Mouse (Mus musculus) liver, adult 2 months (tissue): ENCODE measurements around the gene Isoc2b. TPM values are rescaled to one million over a fixed set of nuclear protein-coding genes. Genes with fewer than 3 reads are reported as not detected.

Experiments used
- DNase-seq: peaks from one replicate; pipeline ENCODE4 v3.0.0-alpha.2; 2011; ENCODE audit warnings: low read depth, low spot score; ENCODE audit errors: extremely low read depth
- H3K27ac ChIP-seq: fragments of 200-500 bp; replicated peaks from 2 replicates; pipeline ENCODE4 v1.5.1; 2012; ENCODE audit warnings: low read depth, mild to moderate bottlenecking, control low read depth, inconsistent platforms, low read length; ENCODE audit not compliant: insufficient read depth
- H3K27me3 ChIP-seq: fragments of 200-500 bp; 2 replicates; pipeline ENCODE4 v1.6.1; 2012; ENCODE audit warnings: mild to moderate bottlenecking, moderate library complexity, low read length, inconsistent platforms; ENCODE audit not compliant: control insufficient read depth, insufficient read depth
- H3K36me3 ChIP-seq: fragments of 200-500 bp; 2 replicates; pipeline ENCODE4 v1.6.1; 2012; ENCODE audit warnings: low read length, inconsistent platforms; ENCODE audit not compliant: control insufficient read depth, insufficient read depth
- H3K4me1 ChIP-seq: fragments of 200-500 bp; 2 replicates; pipeline ENCODE4 v1.6.1; 2011; ENCODE audit warnings: low read length; ENCODE audit not compliant: control insufficient read depth, insufficient read depth
- H3K4me3 ChIP-seq: fragments of 200-500 bp; 2 replicates; pipeline ENCODE4 v1.5.1; 2011; ENCODE audit warnings: low read depth, mild to moderate bottlenecking, control low read depth, low read length, moderate library complexity; ENCODE audit not compliant: insufficient read depth
- H3K79me2 ChIP-seq: fragments of 200-500 bp; 2 replicates; pipeline ENCODE4 v1.6.1; 2012; ENCODE audit warnings: inconsistent platforms, mild to moderate bottlenecking, low read length, moderate library complexity; ENCODE audit not compliant: control insufficient read depth, insufficient read depth
- H3K9ac ChIP-seq: fragments of 200-500 bp; 2 replicates; pipeline ENCODE4 v1.6.1; 2012; ENCODE audit warnings: low read depth, mild to moderate bottlenecking, control low read depth, inconsistent platforms, low read length
- CTCF ChIP-seq: fragments of 200-500 bp; IDR thresholded peaks from 2 replicates; pipeline ENCODE4 v1.5.1; 2011; ENCODE audit warnings: low read depth, low read length, control low read depth
- POLR2A ChIP-seq: fragments of 200-500 bp; IDR thresholded peaks from 2 replicates; pipeline ENCODE4 v1.6.1; 2011; ENCODE audit warnings: low read length, control low read depth; ENCODE audit not compliant: insufficient read depth; ENCODE audit errors: extremely low read depth
- WGBS: fragments of 180-500 bp; shearing (Covaris S2); methylation state at CpG from one replicate; pipeline ENCODE4 v1.1.7; 2018; 5-methylcytosine and 5-hydroxymethylcytosine counted together
- polyA plus RNA-seq: library from polyadenylated mRNA; depleted of rRNA; stranded (reverse); fragments of >200 nt; gene quantifications from 2 replicates; pipeline ENCODE4 v1.2.3, GENCODE M21; 2012
- total RNA-seq: library from RNA; depleted of rRNA; stranded (reverse); fragments of >200 nt; gene quantifications from 2 replicates; pipeline ENCODE4 v1.2.3, GENCODE M21; 2014

The Isoc2b gene
- total and polyA plus RNA-seq, 2 experiments: 34.6 to 40.2 TPM

GRCm38 (mm10) chr7:4878186-4878585 is 8.1 kb upstream of the Isoc2b start:
- peaks cover 14% of the 10 kb centered on the region; the same call in 1 of the 2 replicates for H3K79me2 ChIP-seq
- H3K9ac ChIP-seq: no peak overlapping the region; the same call in 1 of the 2 replicates
- peaks cover 10% of the 10 kb centered on the region for H3K4me1 ChIP-seq
- H3K27me3 ChIP-seq: no peaks in the 10 kb centered on the region
- peak; percentile 37 for DNase-seq
- peaks cover 2% of the 10 kb centered on the region; the same call in 1 of the 2 replicates for H3K36me3 ChIP-seq
- peak overlapping the region; percentile 76 for H3K4me3 ChIP-seq
- H3K27ac ChIP-seq: peak overlapping the region; percentile 98; the same call in 1 of the 2 replicates
- TF ChIP-seq POLR2A: no peak
- peak; percentile 72 for TF ChIP-seq CTCF

GRCm38 (mm10) chr7:4877226-4877625 is 7.2 kb upstream of the Isoc2b start:
- peak overlapping the region; percentile 98 for H3K27ac ChIP-seq
- H3K27me3 ChIP-seq: no peaks in the 10 kb centered on the region
- no peak for TF ChIP-seq CTCF
- no peak for TF ChIP-seq POLR2A
- peak overlapping the region; percentile 91 for H3K9ac ChIP-seq
- 4% methylated on average over 11 of the region's 11 CpGs for WGBS
- peak; percentile 36 for DNase-seq
- no peaks in the 10 kb centered on the region for H3K36me3 ChIP-seq
- peaks cover 10% of the 10 kb centered on the region for H3K4me1 ChIP-seq
- H3K79me2 ChIP-seq: peaks cover 14% of the 10 kb centered on the region; the same call in 1 of the 2 replicates
- H3K4me3 ChIP-seq: peak overlapping the region; percentile 76

GRCm38 (mm10) chr7:4876753-4877221 is 6.7 kb upstream of the Isoc2b start, which contains the start of gene Isoc2a:
Isoc2a (plus strand) TSS chr7:4877153.
- WGBS: 1% methylated on average over 22 of the region's 22 CpGs
- TF ChIP-seq CTCF (peak; percentile 8; the same call in 1 of the 2 replicates), POLR2A (peak; percentile 100)
- no peaks in the 10 kb centered on the region for H3K36me3 ChIP-seq
- peaks cover 10% of the 10 kb centered on the region for H3K4me1 ChIP-seq
- peak within 1 kb of the TSS; percentile 91 for H3K9ac ChIP-seq
- peak within 1 kb of the TSS; percentile 98 for H3K27ac ChIP-seq
- H3K4me3 ChIP-seq: peak within 1 kb of the TSS; percentile 76
- peaks cover 11% of the 10 kb centered on the region; the same call in 1 of the 2 replicates for H3K79me2 ChIP-seq
- H3K27me3 ChIP-seq: no peaks in the 10 kb centered on the region
- peak; percentile 97 for DNase-seq

GRCm38 (mm10) chr7:4866631-4867180 is 3.4 kb downstream of the Isoc2b start:
- peak overlapping the region; percentile 77 for H3K27ac ChIP-seq
- no peak for TF ChIP-seq POLR2A
- TF ChIP-seq CTCF: no peak
- H3K27me3 ChIP-seq: no peaks in the 10 kb centered on the region
- H3K36me3 ChIP-seq: no peaks in the 10 kb centered on the region
- peaks cover 15% of the 10 kb centered on the region for H3K4me1 ChIP-seq
- WGBS: 20% methylated on average over 10 of the region's 10 CpGs
- peak overlapping the region; percentile 46 for H3K4me3 ChIP-seq
- peak overlapping the region; percentile 67 for H3K9ac ChIP-seq
- no peaks in the 10 kb centered on the region for H3K79me2 ChIP-seq
- no peak for DNase-seq

- 3% methylated on average over 40 of the region's 40 CpGs for WGBS
- Histone ChIP-seq H3K36me3 (no peaks in the 10 kb centered on the region), H3K79me2 (no peaks in the 10 kb centered on the region), H3K27me3 (no peaks in the 10 kb centered on the region), H3K9ac (peak overlapping the region; percentile 85), H3K4me1 (peaks cover 15% of the 10 kb centered on the region), H3K27ac (peak overlapping the region; percentile 96), H3K4me3 (peak overlapping the region; percentile 61)
- peak; percentile 99 for DNase-seq
- TF ChIP-seq CTCF (no peak), POLR2A (peak; percentile 85)
These were observed 4.2 kb downstream of the Isoc2b start for GRCm38 (mm10) chr7:4865579-4866493.
